Mouse (Mus musculus) inflammation-experienced regulatory T-cells, adult 6 months (primary cell): Measurements from ENCODE around the gene Synpo2l. TPM values are rescaled to one million over a fixed set of nuclear protein-coding genes. Genes with fewer than 3 reads are reported as not detected.
"Not testable (repeated sequence)": the region's sequence is repeated elsewhere in the genome, so short reads cannot be mapped to it uniquely, and the experiment has no call there.

Source experiments
- ATAC-seq: one replicate; pipeline ENCODE4 v1.8.0; 2017
- polyA plus RNA-seq, 3 experiments: library from polyadenylated mRNA; unstranded; fragments of 100-300 nt; shearing (Covaris generic); gene quantifications; one replicate each; pipeline ENCODE4 v1.2.1; 2017

The Synpo2l gene
- polyA plus RNA-seq, 3 experiments from 2014 or later, result not detected

DNA sequence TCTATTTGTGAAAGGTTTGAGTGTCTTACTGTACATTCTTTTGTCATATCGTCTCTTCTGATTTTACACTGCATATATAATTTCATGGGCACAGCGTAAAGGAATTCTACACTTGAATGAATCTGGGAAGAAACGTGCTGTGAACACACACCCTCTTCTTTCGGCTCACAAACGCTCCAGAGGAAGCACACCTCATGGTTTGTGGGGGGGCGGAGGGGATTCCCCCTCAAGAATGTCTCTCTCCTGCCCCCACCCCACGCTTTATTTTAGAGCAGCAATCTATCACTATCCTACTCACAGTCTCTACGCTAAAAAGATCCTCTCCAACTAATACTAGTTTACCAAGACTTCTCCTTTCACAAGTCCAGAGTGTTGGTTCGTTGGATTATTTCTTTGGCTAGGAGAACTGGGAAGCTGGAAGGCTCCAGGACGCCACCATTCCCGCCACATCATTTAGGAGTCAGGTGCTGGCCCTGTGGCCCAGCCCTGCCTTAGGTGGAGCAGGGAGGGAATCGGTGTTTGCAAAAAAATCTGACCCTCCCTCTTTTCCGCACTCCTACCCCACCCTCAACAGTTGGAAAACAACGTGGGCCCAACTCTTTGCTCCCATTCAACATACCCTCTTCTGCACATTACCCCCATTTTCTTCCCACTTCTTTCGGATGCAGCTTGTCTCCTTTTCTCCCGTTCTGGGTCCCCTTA is 28.1 kb downstream of the Synpo2l start:
- ATAC-seq, result peak; percentile 45

GRCm38 (mm10) chr14:20638702-20639101 is 29.5 kb downstream of the Synpo2l start:
- no peak for ATAC-seq

DNA sequence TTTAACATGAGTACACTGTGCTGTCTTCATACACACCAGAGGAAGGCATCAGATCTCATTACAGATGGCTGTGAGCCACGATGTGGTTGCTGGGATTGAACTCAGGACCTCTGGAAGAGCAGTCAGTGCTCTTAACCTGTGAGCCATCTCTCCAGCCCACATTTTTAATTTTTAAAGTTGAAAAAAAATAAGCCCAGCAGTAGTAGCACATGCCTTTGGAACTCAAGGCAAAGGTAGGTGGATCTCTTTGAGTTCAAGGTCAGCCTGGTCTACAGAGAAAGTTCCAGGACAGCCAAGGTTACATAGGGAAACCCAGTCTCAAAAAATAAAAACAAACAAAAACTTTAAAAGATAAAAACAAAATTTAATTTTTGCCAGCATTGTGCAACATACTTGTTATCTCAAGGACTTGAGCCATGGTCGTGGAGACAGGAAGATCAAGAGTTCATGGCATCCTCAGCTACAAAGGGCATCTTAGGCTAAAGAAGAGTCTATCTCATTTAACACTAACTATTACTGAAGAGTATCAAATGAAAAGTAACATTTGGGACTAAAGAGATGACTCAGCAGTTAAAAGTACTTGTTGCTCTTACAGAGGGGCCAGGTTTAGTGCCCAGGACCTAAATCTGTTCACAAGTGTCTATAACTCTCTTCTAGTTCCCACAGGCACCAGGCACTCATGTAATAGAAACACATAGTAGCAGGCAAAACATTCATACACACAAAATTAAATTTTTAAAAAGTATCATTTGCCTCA is 30.2 kb downstream of the Synpo2l start:
- ATAC-seq, result no peak

- ATAC-seq, result not testable (repeated sequence)
Observed at GRCm38 (mm10) chr14:20636968-20637367, 31.2 kb downstream of the Synpo2l start.

DNA sequence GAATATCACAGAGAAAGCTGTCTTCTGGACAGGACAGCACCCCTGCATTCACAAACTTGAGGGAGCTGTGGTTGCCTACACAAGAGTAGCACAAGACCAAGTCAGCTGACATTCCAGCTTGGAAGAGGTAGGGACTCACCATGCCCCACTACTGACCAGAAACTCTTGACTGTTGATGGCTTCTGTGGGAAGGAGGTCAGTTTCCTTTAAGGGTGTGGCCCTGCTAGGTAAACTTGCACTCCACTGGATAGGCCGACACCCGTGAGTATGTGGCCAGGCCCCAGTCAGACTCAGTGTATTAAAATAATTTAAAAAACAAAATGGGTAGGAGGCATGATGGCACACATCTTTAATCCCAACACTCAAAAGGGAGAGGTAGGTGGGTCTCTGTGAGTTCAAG is 32.6 kb downstream of the Synpo2l start:
- no peak for ATAC-seq

GRCm38 (mm10) chr14:20631253-20631652 is 36.9 kb downstream of the Synpo2l start:
- ATAC-seq, result no peak

GRCm38 (mm10) chr14:20626971-20627370 is 41.2 kb downstream of the Synpo2l start:
- no peak for ATAC-seq

DNA sequence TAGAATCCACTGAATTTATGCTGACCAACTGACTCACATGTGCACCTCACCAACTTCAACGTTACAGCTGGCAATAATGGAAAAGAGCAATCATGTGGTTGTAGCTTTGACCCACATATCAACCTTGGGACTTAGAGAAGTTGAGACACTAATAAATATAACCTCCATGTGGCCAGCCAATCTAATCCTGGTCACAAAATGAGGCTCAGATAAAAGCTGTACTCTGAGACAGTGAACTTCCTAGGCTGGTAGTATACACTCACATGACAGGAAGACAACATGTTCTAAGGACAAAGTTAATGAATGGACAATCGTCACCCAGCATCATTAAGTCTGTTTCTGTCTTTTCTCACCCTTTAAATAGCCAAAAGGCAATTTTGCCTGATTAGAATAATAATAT is 41.7 kb downstream of the Synpo2l start:
- no peak for ATAC-seq

GRCm38 (mm10) chr14:20622907-20623306 is 45.2 kb downstream of the Synpo2l start:
- no peak for ATAC-seq

- no peak for ATAC-seq
Observed at GRCm38 (mm10) chr14:20622412-20622811, 45.7 kb downstream of the Synpo2l start.

- no peak for ATAC-seq
Observed at GRCm38 (mm10) chr14:20621903-20622302, 46.3 kb downstream of the Synpo2l start.

- no peak for ATAC-seq
Observed at GRCm38 (mm10) chr14:20619131-20619530, 49.0 kb downstream of the Synpo2l start.

- no peak for ATAC-seq
Observed at GRCm38 (mm10) chr14:20618211-20618610, 49.9 kb downstream of the Synpo2l start.

DNA sequence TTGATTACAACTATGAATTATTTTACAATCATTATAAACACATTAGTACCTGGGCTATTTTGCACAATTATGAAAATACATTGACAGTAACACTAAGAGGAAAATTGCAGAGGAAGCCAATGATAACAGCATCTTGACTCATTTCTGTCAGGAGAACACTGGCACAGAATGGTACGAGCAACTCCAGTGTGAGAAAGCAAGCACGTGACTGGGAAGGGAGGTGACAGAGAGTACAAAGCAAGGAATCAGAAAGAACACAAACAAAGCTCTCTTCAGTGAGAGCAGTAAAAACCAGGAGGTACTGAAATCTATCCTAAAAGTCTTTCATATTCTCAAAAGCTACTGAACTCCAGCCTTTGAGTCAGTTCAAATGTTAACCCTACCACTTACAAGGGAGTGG is 51.7 kb downstream of the Synpo2l start:
- no peak for ATAC-seq

GRCm38 (mm10) chr14:20615075-20615474 is 53.1 kb downstream of the Synpo2l start:
- ATAC-seq, result no peak

DNA sequence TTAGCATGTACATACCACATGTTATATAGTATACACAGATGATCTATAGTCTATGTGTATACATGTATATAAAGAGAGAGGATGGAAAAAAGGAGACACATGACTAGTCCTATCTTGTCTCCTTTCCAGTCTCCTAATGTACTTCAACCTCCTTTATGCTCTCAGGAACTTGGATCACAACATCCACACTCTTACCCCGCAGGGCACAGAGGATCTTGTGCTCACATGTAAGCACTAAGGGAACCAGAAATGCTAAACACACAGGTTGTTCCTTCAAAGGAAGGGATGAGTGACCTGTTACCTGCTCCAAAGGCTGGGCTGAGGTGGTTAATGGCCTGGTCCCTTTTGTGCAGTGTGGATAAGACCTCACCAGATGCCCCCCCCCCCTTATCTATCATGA is 55.3 kb downstream of the Synpo2l start:
- ATAC-seq, result no peak

DNA sequence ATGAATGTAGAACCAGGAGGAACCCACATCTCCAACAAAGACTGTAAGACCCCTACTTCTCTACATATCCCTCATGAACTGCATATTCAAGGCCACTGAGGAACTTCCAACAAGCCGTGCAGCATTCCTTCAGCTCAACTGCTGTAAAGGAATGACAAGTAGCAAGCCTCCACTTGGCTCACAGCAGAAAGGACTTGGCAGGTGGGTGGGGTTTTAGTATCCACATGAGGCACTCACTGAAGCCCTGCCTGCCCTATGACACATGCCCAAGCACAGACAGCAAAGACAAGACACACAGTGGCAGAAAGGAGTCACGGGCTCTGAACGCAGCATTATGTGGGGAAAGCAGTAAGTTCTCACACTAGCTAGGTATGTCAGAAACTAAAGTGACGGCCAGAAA is 58.0 kb downstream of the Synpo2l start:
- no peak for ATAC-seq

- ATAC-seq, result no peak
Observed at GRCm38 (mm10) chr14:20609519-20609918, 58.6 kb downstream of the Synpo2l start.

Other genes with a start within 250 kb of the Synpo2l start
- gene Cfap70, start 216.1 kb downstream of the Synpo2l start, polyA plus RNA-seq, result not detected
- gene Anxa7, start 188.2 kb downstream of the Synpo2l start, polyA plus RNA-seq, result 10 to 100 TPM; 63.4 to 98.4 (median 72.4) TPM
- 1 to 10 TPM; 1.0 to 3.2 (median 1.9) TPM for gene Mss51, start 171.5 kb downstream of the Synpo2l start, polyA plus RNA-seq
- gene Ppp3cb, start 121.8 kb downstream of the Synpo2l start, polyA plus RNA-seq, result 10 to 100 TPM; 26.8 to 45.7 (median 42.5) TPM
- 1 to 10 TPM; 1.6 to 2.6 (median 1.7) TPM for gene Usp54, start 27.3 kb downstream of the Synpo2l start, polyA plus RNA-seq
- gene Myoz1, start 11.8 kb downstream of the Synpo2l start, polyA plus RNA-seq, result not detected
- 100 to 1,000 TPM in 2 of 3 experiments, 10 to 100 TPM in 1; 99.7 to 119 (median 115) TPM for gene Sec24c, start 6.0 kb upstream of the Synpo2l start, polyA plus RNA-seq
- 1 to 10 TPM; 4.9 to 6.5 (median 6.3) TPM for gene Fut11, start 26.6 kb upstream of the Synpo2l start, polyA plus RNA-seq
- 100 to 1,000 TPM; 136 to 163 (median 137) TPM for gene Chchd1, start 34.7 kb upstream of the Synpo2l start, polyA plus RNA-seq
- gene Zswim8, start 39.2 kb upstream of the Synpo2l start, polyA plus RNA-seq, result 10 to 100 TPM; 16.0 to 25.9 (median 24.3) TPM
- 10 to 100 TPM in 2 of 3 experiments, 1 to 10 TPM in 1; 7.4 to 14.6 (median 12.3) TPM for gene Ndst2, start 66.2 kb upstream of the Synpo2l start, polyA plus RNA-seq
- gene Camk2g, start 125.7 kb upstream of the Synpo2l start, polyA plus RNA-seq, result 10 to 100 TPM; 30.7 to 50.9 (median 31.6) TPM
- under 1 TPM in 1 of 3 experiments, not detected in 2; 0.41 TPM for gene Plau, start 168.3 kb upstream of the Synpo2l start, polyA plus RNA-seq